Mouse (Mus musculus) neural tube, embryonic 11.5 days (tissue): ENCODE measurements around the gene Eif3l. TPM values are rescaled to one million over a fixed set of nuclear protein-coding genes. Genes with fewer than 3 reads are reported as not detected.

ENCODE experiments used
- ATAC-seq: fragments of 200-750 bp; cut with Nextera tagmentation; 2 replicates; pipeline ENCODE4 v1.8.0; 2017; ENCODE audit warnings: moderate number of reproducible peaks, mild to moderate bottlenecking, moderate TSS enrichment, moderate library complexity; ENCODE audit not compliant: insufficient read depth, low FRiP score, low TSS enrichment
- DNase-seq: peaks from one replicate; pipeline ENCODE4 v3.0.0-alpha.2; 2015; ENCODE audit warnings: low spot score
- H3K27ac ChIP-seq: fragments of 300-500 bp; sonication (generic); 2 replicates; pipeline ENCODE4 v1.5.1; 2014; ENCODE audit warnings: low read depth, mild to moderate bottlenecking, low read length
- H3K27me3 ChIP-seq: fragments of 300-500 bp; sonication (generic); 2 replicates; pipeline ENCODE4 v1.6.1; 2014; ENCODE audit warnings: mild to moderate bottlenecking, low read length, mixed read lengths; ENCODE audit not compliant: control insufficient read depth, insufficient read depth
- H3K36me3 ChIP-seq: fragments of 300-500 bp; sonication (generic); 2 replicates; pipeline ENCODE4 v1.6.1; 2014; ENCODE audit warnings: mild to moderate bottlenecking, low read length, moderate library complexity, mixed read lengths; ENCODE audit not compliant: control insufficient read depth, insufficient read depth
- H3K4me1 ChIP-seq: fragments of 300-500 bp; sonication (generic); 2 replicates; pipeline ENCODE4 v1.6.1; 2014; ENCODE audit warnings: low read length, mixed read lengths; ENCODE audit not compliant: control insufficient read depth, insufficient read depth
- H3K4me2 ChIP-seq: fragments of 300-500 bp; sonication (generic); 2 replicates; pipeline ENCODE4 v1.6.1; 2014; ENCODE audit warnings: low read depth, mild to moderate bottlenecking, moderate library complexity
- H3K4me3 ChIP-seq: fragments of 300-500 bp; sonication (generic); 2 replicates; pipeline ENCODE4 v1.5.1; 2014; ENCODE audit warnings: low read depth, low read length
- H3K9ac ChIP-seq: fragments of 300-500 bp; sonication (generic); 2 replicates; pipeline ENCODE4 v1.6.1; 2014; ENCODE audit warnings: mild to moderate bottlenecking, low read length
- H3K9me3 ChIP-seq: fragments of 300-500 bp; sonication (generic); 2 replicates; pipeline ENCODE4 v1.6.1; 2016; ENCODE audit warnings: low read length; ENCODE audit not compliant: control insufficient read depth
- WGBS: fragments of 180-500 bp; shearing (Covaris S2); extraction: QIAGEN DNeasy Blood & Tissue Kit; methylation state at CpG from one replicate; pipeline ENCODE4 v1.1.7; 2014; 5-methylcytosine and 5-hydroxymethylcytosine counted together
- polyA plus RNA-seq: library from polyadenylated mRNA; unstranded; fragments of >200 nt; fragmentation: Nextera tagmentation; extraction: Ambion mirVana; gene quantifications from 2 replicates; pipeline ENCODE4 v1.2.1, GENCODE M21; 2014

Eif3l gene
- polyA plus RNA-seq, 1 experiment from 2014 or later = 259 TPM

DNA sequence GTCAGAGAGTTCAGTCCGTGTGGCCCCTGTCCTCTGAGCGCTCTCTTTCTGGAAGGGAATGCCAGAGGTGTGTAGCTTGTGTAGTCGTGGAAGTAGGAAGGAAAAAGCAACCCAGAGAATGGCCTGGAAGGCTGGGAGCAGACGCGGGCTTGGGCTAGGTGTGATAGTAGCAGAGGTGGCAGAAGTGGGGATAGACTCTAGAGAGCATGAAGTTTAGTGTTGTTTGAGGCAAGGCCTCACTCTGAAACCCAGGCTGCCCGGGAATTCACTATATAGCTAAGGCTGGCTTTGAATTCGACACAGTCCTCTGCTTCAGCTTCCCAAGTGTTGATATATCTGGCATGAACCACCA lies 66.6 kb downstream of the Eif3l start:
- ATAC-seq = no peak
- no peak for DNase-seq
- peak overlapping the region; percentile 82 for H3K4me3 ChIP-seq
- H3K4me1 ChIP-seq = peaks cover 11% of the 10 kb centered on the region
- H3K27me3 ChIP-seq = no peaks in the 10 kb centered on the region
- peaks cover 7% of the 10 kb centered on the region; the same call in 1 of the 2 replicates for H3K36me3 ChIP-seq
- WGBS = 2% methylated on average over 7 of the region's 7 CpGs
- H3K27ac ChIP-seq = no peak overlapping the region
- no peaks in the 10 kb centered on the region for H3K9me3 ChIP-seq
- H3K4me2 ChIP-seq = peak overlapping the region; percentile 95
- peak overlapping the region; percentile 74 for H3K9ac ChIP-seq

GRCm38 (mm10) chr15:79143316-79143715 lies 68.3 kb downstream of the Eif3l start:
- Histone ChIP-seq H3K4me2 (no peak overlapping the region), H3K27me3 (no peaks in the 10 kb centered on the region), H3K36me3 (peaks cover 18% of the 10 kb centered on the region), H3K4me1 (peaks cover 11% of the 10 kb centered on the region), H3K27ac (no peak overlapping the region), H3K9me3 (no peaks in the 10 kb centered on the region), H3K9ac (no peak overlapping the region), H3K4me3 (no peak overlapping the region)
- DNase-seq = no peak
- 83% methylated on average over 12 of the region's 12 CpGs for WGBS
- no peak for ATAC-seq

Other genes with a start within 250 kb of the Eif3l start
- 14.0 and 15.1 TPM in 2 replicates for gene Cdc42ep1, start 232.6 kb upstream of the Eif3l start, polyA plus RNA-seq
- not detected in 2 replicates for gene Lgals2, start 219.7 kb upstream of the Eif3l start, polyA plus RNA-seq
- 36.4 and 37.0 TPM in 2 replicates for gene Gga1, start 198.0 kb upstream of the Eif3l start, polyA plus RNA-seq
- 0.27 TPM in 1 of 2 replicates, not detected in the other for gene Gm49510, start 175.5 kb upstream of the Eif3l start, polyA plus RNA-seq
- gene Sh3bp1, start 175.4 kb upstream of the Eif3l start, polyA plus RNA-seq = 14.4 and 15.3 TPM in 2 replicates
- gene Pdxp, start 161.3 kb upstream of the Eif3l start, polyA plus RNA-seq = 34.9 and 36.0 TPM in 2 replicates
- 263 and 311 TPM in 2 replicates for gene Lgals1, start 148.5 kb upstream of the Eif3l start, polyA plus RNA-seq
- gene Nol12, start 140.2 kb upstream of the Eif3l start, polyA plus RNA-seq = 55.9 and 58.8 TPM in 2 replicates
- 42.4 and 46.4 TPM in 2 replicates for gene Triobp, start 127.5 kb upstream of the Eif3l start, polyA plus RNA-seq
- 289 and 340 TPM in 2 replicates for gene H1f0, start 46.7 kb upstream of the Eif3l start, polyA plus RNA-seq
- not detected in 2 replicates for gene Galr3, start 33.3 kb upstream of the Eif3l start, polyA plus RNA-seq
- 59.5 and 65.6 TPM in 2 replicates for gene Ankrd54, start 12.3 kb upstream of the Eif3l start, polyA plus RNA-seq
- 6.8 and 7.9 TPM in 2 replicates for gene Micall1, start 33.7 kb downstream of the Eif3l start, polyA plus RNA-seq
- 301 and 311 TPM in 2 replicates for gene Polr2f, start 65.8 kb downstream of the Eif3l start, polyA plus RNA-seq
- gene 1700088E04Rik, start 66.1 kb downstream of the Eif3l start, polyA plus RNA-seq = 8.8 and 9.4 TPM in 2 replicates
- 25.3 and 32.9 TPM in 2 replicates for gene Sox10, start 90.1 kb downstream of the Eif3l start, polyA plus RNA-seq
- gene Pick1, start 154.0 kb downstream of the Eif3l start, polyA plus RNA-seq = 27.3 and 28.8 TPM in 2 replicates
- 0.38 and 0.49 TPM in 2 replicates for gene Gm49486, start 154.2 kb downstream of the Eif3l start, polyA plus RNA-seq
- gene Slc16a8, start 179.6 kb downstream of the Eif3l start, polyA plus RNA-seq = not detected in 2 replicates
- gene Baiap2l2, start 210.4 kb downstream of the Eif3l start, polyA plus RNA-seq = 1.9 and 2.3 TPM in 2 replicates